Mouse (Mus musculus) neural tube, embryonic 11.5 days (tissue): ENCODE measurements around the gene Vax1. TPM values are rescaled to one million over a fixed set of nuclear protein-coding genes. Genes with fewer than 3 reads are reported as not detected.

Source experiments
- ATAC-seq: fragments of 200-750 bp; cut with Nextera tagmentation; 2 replicates; pipeline ENCODE4 v1.8.0; 2017; ENCODE audit warnings: moderate number of reproducible peaks, mild to moderate bottlenecking, moderate TSS enrichment, moderate library complexity; ENCODE audit not compliant: insufficient read depth, low FRiP score, low TSS enrichment
- DNase-seq: peaks from one replicate; pipeline ENCODE4 v3.0.0-alpha.2; 2015; ENCODE audit warnings: low spot score
- H3K27ac ChIP-seq: fragments of 300-500 bp; sonication (generic); 2 replicates; pipeline ENCODE4 v1.5.1; 2014; ENCODE audit warnings: low read depth, mild to moderate bottlenecking, low read length
- H3K27me3 ChIP-seq: fragments of 300-500 bp; sonication (generic); 2 replicates; pipeline ENCODE4 v1.6.1; 2014; ENCODE audit warnings: mild to moderate bottlenecking, low read length, mixed read lengths; ENCODE audit not compliant: control insufficient read depth, insufficient read depth
- H3K36me3 ChIP-seq: fragments of 300-500 bp; sonication (generic); 2 replicates; pipeline ENCODE4 v1.6.1; 2014; ENCODE audit warnings: mild to moderate bottlenecking, low read length, moderate library complexity, mixed read lengths; ENCODE audit not compliant: control insufficient read depth, insufficient read depth
- H3K4me1 ChIP-seq: fragments of 300-500 bp; sonication (generic); 2 replicates; pipeline ENCODE4 v1.6.1; 2014; ENCODE audit warnings: low read length, mixed read lengths; ENCODE audit not compliant: control insufficient read depth, insufficient read depth
- H3K4me2 ChIP-seq: fragments of 300-500 bp; sonication (generic); 2 replicates; pipeline ENCODE4 v1.6.1; 2014; ENCODE audit warnings: low read depth, mild to moderate bottlenecking, moderate library complexity
- H3K4me3 ChIP-seq: fragments of 300-500 bp; sonication (generic); 2 replicates; pipeline ENCODE4 v1.5.1; 2014; ENCODE audit warnings: low read depth, low read length
- H3K9ac ChIP-seq: fragments of 300-500 bp; sonication (generic); 2 replicates; pipeline ENCODE4 v1.6.1; 2014; ENCODE audit warnings: mild to moderate bottlenecking, low read length
- H3K9me3 ChIP-seq: fragments of 300-500 bp; sonication (generic); 2 replicates; pipeline ENCODE4 v1.6.1; 2016; ENCODE audit warnings: low read length; ENCODE audit not compliant: control insufficient read depth
- WGBS: fragments of 180-500 bp; shearing (Covaris S2); extraction: QIAGEN DNeasy Blood & Tissue Kit; methylation state at CpG from one replicate; pipeline ENCODE4 v1.1.7; 2014; 5-methylcytosine and 5-hydroxymethylcytosine counted together
- polyA plus RNA-seq: library from polyadenylated mRNA; unstranded; fragments of >200 nt; fragmentation: Nextera tagmentation; extraction: Ambion mirVana; gene quantifications from 2 replicates; pipeline ENCODE4 v1.2.1, GENCODE M21; 2014

Vax1 gene
- polyA plus RNA-seq, 1 experiment from 2014 or later, result not detected

GRCm38 (mm10) chr19:59135387-59135786, 34.5 kb downstream of the Vax1 start:
- DNase-seq, result no peak
- Histone ChIP-seq H3K9ac (no peak overlapping the region), H3K27ac (no peak overlapping the region), H3K4me3 (no peak overlapping the region), H3K27me3 (no peaks in the 10 kb centered on the region), H3K4me1 (peaks cover 2% of the 10 kb centered on the region), H3K9me3 (no peaks in the 10 kb centered on the region; the same call in 1 of the 2 replicates), H3K36me3 (no peaks in the 10 kb centered on the region), H3K4me2 (no peak overlapping the region)
- 73% methylated on average over 8 of the region's 8 CpGs for WGBS
- no peak for ATAC-seq

- no peaks in the 10 kb centered on the region for H3K27me3 ChIP-seq
These were observed 34.9 kb downstream of the Vax1 start for GRCm38 (mm10) chr19:59134916-59135315.

GRCm38 (mm10) chr19:59133202-59133601, 36.7 kb downstream of the Vax1 start:
- no peaks in the 10 kb centered on the region for H3K36me3 ChIP-seq
- H3K4me2 ChIP-seq, result no peak overlapping the region

More at GRCm38 (mm10) chr19:59134916-59135315, 34.9 kb downstream of the Vax1 start:
- no peaks in the 10 kb centered on the region for H3K36me3 ChIP-seq
- no peak overlapping the region for H3K9ac ChIP-seq
- H3K4me2 ChIP-seq, result no peak overlapping the region
- DNase-seq (no peak), ATAC-seq (no peak)
- peaks cover 2% of the 10 kb centered on the region for H3K4me1 ChIP-seq
- no peak overlapping the region for H3K27ac ChIP-seq
- no peak overlapping the region for H3K4me3 ChIP-seq
- no peaks in the 10 kb centered on the region; the same call in 1 of the 2 replicates for H3K9me3 ChIP-seq
- 13% methylated on average over 2 of the region's 2 CpGs for WGBS

GRCm38 (mm10) chr19:59129671-59130070, 40.2 kb downstream of the Vax1 start:
- Histone ChIP-seq H3K27me3 (no peaks in the 10 kb centered on the region), H3K9me3 (no peaks in the 10 kb centered on the region), H3K27ac (no peak overlapping the region), H3K4me1 (peaks cover 2% of the 10 kb centered on the region), H3K36me3 (no peaks in the 10 kb centered on the region), H3K4me2 (no peak overlapping the region), H3K9ac (no peak overlapping the region), H3K4me3 (no peak overlapping the region)
- DNase-seq (no peak), ATAC-seq (no peak)
- 71% methylated on average over 2 of the region's 2 CpGs for WGBS

More at GRCm38 (mm10) chr19:59133202-59133601, 36.7 kb downstream of the Vax1 start:
- Histone ChIP-seq H3K9me3 (no peaks in the 10 kb centered on the region; the same call in 1 of the 2 replicates), H3K9ac (no peak overlapping the region), H3K4me1 (peaks cover 2% of the 10 kb centered on the region), H3K27ac (no peak overlapping the region), H3K4me3 (no peak overlapping the region), H3K27me3 (no peaks in the 10 kb centered on the region)
- ATAC-seq (no peak), DNase-seq (peak; percentile 34)
- 35% methylated on average over 11 of the region's 11 CpGs for WGBS

- 82% methylated on average over 8 of the region's 8 CpGs for WGBS
- no peaks in the 10 kb centered on the region for H3K27me3 ChIP-seq
- no peak for ATAC-seq
These were observed 41.2 kb downstream of the Vax1 start for GRCm38 (mm10) chr19:59128531-59129204.

GRCm38 (mm10) chr19:59127424-59127823, 42.4 kb downstream of the Vax1 start:
- H3K4me3 ChIP-seq, result no peak overlapping the region
- no peak for ATAC-seq
- H3K4me1 ChIP-seq, result no peaks in the 10 kb centered on the region
- DNase-seq, result no peak
- WGBS, result 89% methylated on average over 3 of the region's 3 CpGs
- no peaks in the 10 kb centered on the region for H3K27me3 ChIP-seq
- no peaks in the 10 kb centered on the region for H3K9me3 ChIP-seq
- no peaks in the 10 kb centered on the region for H3K36me3 ChIP-seq
- no peak overlapping the region for H3K4me2 ChIP-seq
- H3K9ac ChIP-seq, result no peak overlapping the region
- no peak overlapping the region for H3K27ac ChIP-seq

More at GRCm38 (mm10) chr19:59128531-59129204, 41.2 kb downstream of the Vax1 start:
- H3K4me3 ChIP-seq, result no peak overlapping the region
- peaks cover 2% of the 10 kb centered on the region for H3K4me1 ChIP-seq
- no peak overlapping the region for H3K4me2 ChIP-seq
- H3K9ac ChIP-seq, result no peak overlapping the region
- H3K9me3 ChIP-seq, result no peaks in the 10 kb centered on the region
- no peak for DNase-seq
- H3K36me3 ChIP-seq, result no peaks in the 10 kb centered on the region
- no peak overlapping the region for H3K27ac ChIP-seq

Other genes with a start within 250 kb of the Vax1 start
- 0.42 and 0.68 TPM in 2 replicates for gene Eno4, start 226.6 kb downstream of the Vax1 start, polyA plus RNA-seq
- gene Hspa12a, start 226.4 kb downstream of the Vax1 start, polyA plus RNA-seq, result 27.8 and 28.3 TPM in 2 replicates
- 2.7 and 3.0 TPM in 2 replicates for gene Shtn1, start 94.0 kb downstream of the Vax1 start, polyA plus RNA-seq
- not detected in 2 replicates for gene Kcnk18, start 49.2 kb upstream of the Vax1 start, polyA plus RNA-seq
- 14.9 and 15.9 TPM in 2 replicates for gene Slc18a2, start 90.8 kb upstream of the Vax1 start, polyA plus RNA-seq
- gene Rps12-ps3, start 152.2 kb upstream of the Vax1 start, polyA plus RNA-seq, result 29.1 and 41.2 TPM in 2 replicates
- 15.1 and 16.4 TPM in 2 replicates for gene Pdzd8, start 175.7 kb upstream of the Vax1 start, polyA plus RNA-seq